Mouse (Mus musculus) heart, adult 11 months (tissue): ENCODE results near the gene Tmem60.

Experiments
- DNase-seq: peaks from one replicate; pipeline ENCODE4 v3.0.0; 2022

Tmem60 gene

GRCm38 (mm10) chr5:20911741-20912140, 29.8 kb downstream of the Tmem60 start:
- DNase-seq, result no peak

GRCm38 (mm10) chr5:20913372-20914275, 31.6 kb downstream of the Tmem60 start:
- DNase-seq, result peak; percentile 93

- DNase-seq, result no peak
These were observed 37.0 kb downstream of the Tmem60 start for GRCm38 (mm10) chr5:20918967-20919366.

GRCm38 (mm10) chr5:20919566-20919965, 37.6 kb downstream of the Tmem60 start:
- peak; percentile 82 for DNase-seq

- no peak for DNase-seq
These were observed 42.6 kb downstream of the Tmem60 start for GRCm38 (mm10) chr5:20924608-20925007.

GRCm38 (mm10) chr5:20925451-20925850, 43.5 kb downstream of the Tmem60 start:
- DNase-seq, result no peak

- no peak for DNase-seq
These were observed 47.7 kb downstream of the Tmem60 start for GRCm38 (mm10) chr5:20929669-20930151.

GRCm38 (mm10) chr5:20930430-20930829, 48.4 kb downstream of the Tmem60 start:
- no peak for DNase-seq

GRCm38 (mm10) chr5:20931300-20931699, 49.3 kb downstream of the Tmem60 start:
- no peak for DNase-seq

- DNase-seq, result no peak
These were observed 50.6 kb downstream of the Tmem60 start for GRCm38 (mm10) chr5:20932585-20932984.

- no peak for DNase-seq
These were observed 53.9 kb downstream of the Tmem60 start for GRCm38 (mm10) chr5:20935934-20936333.
